Mouse (Mus musculus): ENCODE data around the gene Lin9.

GRCm38 (mm10) chr1:180719483-180719882 lies 78.5 kb downstream of the Lin9 start:
- TF ChIP-seq CTCF (IDR thresholded peaks at IDR 0.05; ENCODE audit: control insufficient read depth, insufficient read depth, low read length) = no peak
- no peak for TF ChIP-seq POLR2A (IDR thresholded peaks at IDR 0.05; ENCODE audit: borderline replicate concordance, control insufficient read depth, low read depth, low read length)

All from bone marrow, adult 2 months (tissue).